Mouse (Mus musculus): ENCODE data around the gene Tubgcp2. TPM values are rescaled to one million over a fixed set of nuclear protein-coding genes. Genes with fewer than 3 reads are reported as not detected.

Gene Tubgcp2
- total RNA-seq, 2 experiments from 2014 or later = 16.4 TPM

- DNase-seq = no peak
Measured at GRCm38 (mm10) chr7:139946032-139946431, 90.4 kb downstream of the Tubgcp2 start.

Small RNA genes lying within 50 kb of the gene (microRNA-seq; reads per million reads assigned to microRNA genes)
- gene Mir202 (ENCODE audit: borderline replicate concordance in 2 of 2) = 0 reads per million in 2 experiments
- gene Mir7062 (ENCODE audit: borderline replicate concordance in 2 of 2) = 0.26 to 0.74 reads per million in 2 experiments
- 0 reads per million in 2 experiments for gene mmu-mir-7686 (ENCODE audit: borderline replicate concordance in 2 of 2)

Other genes starting within 250 kb of the Tubgcp2 start
- under 1 TPM in 1 of 2 experiments, not detected in 1; 0.10 TPM for gene Adgra1, start 202.5 kb downstream of the Tubgcp2 start, total RNA-seq (2021)
- gene Kndc1, start 142.0 kb downstream of the Tubgcp2 start, total RNA-seq (2021) = not detected
- not detected for gene Utf1, start 92.9 kb downstream of the Tubgcp2 start, total RNA-seq (2021)
- not detected for gene 6430531B16Rik, start 57.9 kb downstream of the Tubgcp2 start, total RNA-seq (2021)
- under 1 TPM; 0.29 to 0.36 TPM for gene Adam8, start 44.1 kb downstream of the Tubgcp2 start, total RNA-seq (2021)
- gene Zfp511, start 278 bp downstream of the Tubgcp2 start, total RNA-seq (2021) = 1 to 10 TPM; 7.1 to 8.5 TPM
- gene Msx3, start 12.4 kb upstream of the Tubgcp2 start, total RNA-seq (2021) = not detected
- not detected for gene Caly, start 45.9 kb upstream of the Tubgcp2 start, total RNA-seq (2021)
- gene Prap1, start 56.7 kb upstream of the Tubgcp2 start, total RNA-seq (2021) = not detected
- gene Fuom, start 65.8 kb upstream of the Tubgcp2 start, total RNA-seq (2021) = 10 to 100 TPM; 41.6 to 47.5 TPM
- 1 to 10 TPM; 4.2 to 4.8 TPM for gene Paox, start 79.1 kb upstream of the Tubgcp2 start, total RNA-seq (2021)
- gene Echs1, start 79.8 kb upstream of the Tubgcp2 start, total RNA-seq (2021) = 100 to 1,000 TPM; 120 to 132 TPM
- 10 to 100 TPM; 21.7 to 24.6 TPM for gene Mtg1, start 100.9 kb upstream of the Tubgcp2 start, total RNA-seq (2021)
- under 1 TPM; 0.20 to 0.21 TPM for gene Sprn, start 118.2 kb upstream of the Tubgcp2 start, total RNA-seq (2021)
- gene Olfr522, start 128.1 kb upstream of the Tubgcp2 start, total RNA-seq (2021) = not detected
- gene Olfr523, start 136.5 kb upstream of the Tubgcp2 start, total RNA-seq (2021) = not detected
- not detected for gene Olfr524, start 169.3 kb upstream of the Tubgcp2 start, total RNA-seq (2021)
- not detected for gene Cd163l1, start 181.6 kb upstream of the Tubgcp2 start, total RNA-seq (2021)
- gene 5830411N06Rik, start 210.6 kb upstream of the Tubgcp2 start, total RNA-seq (2021) = not detected